Mouse (Mus musculus) G1E (cell line): Measurements from ENCODE around the gene Arhgef1.

Source experiments
- CTCF ChIP-seq: IDR thresholded peaks from 2 replicates; pipeline ENCODE4 v1.5.1; 2012; ENCODE audit warnings: low read depth, low read length, inconsistent platforms, mixed read lengths
- GATA1 ChIP-seq: IDR thresholded peaks from 2 replicates; pipeline ENCODE4 v1.6.1; 2012; ENCODE audit warnings: borderline replicate concordance, low read length, inconsistent platforms, mixed read lengths
- GATA2 ChIP-seq: IDR thresholded peaks from 2 replicates; pipeline ENCODE4 v1.6.1; 2012; ENCODE audit warnings: low read depth, low read length, inconsistent platforms, borderline replicate concordance
- POLR2AphosphoS5 ChIP-seq: IDR thresholded peaks from 2 replicates; pipeline ENCODE4 v1.6.1; 2012; ENCODE audit warnings: low read depth, low read length, inconsistent platforms; ENCODE audit not compliant: insufficient replicate concordance
- TAL1 ChIP-seq: conservative IDR thresholded peaks from 2 replicates; pipeline ENCODE4 v1.6.1; 2012; ENCODE audit warnings: low read depth, low read length, inconsistent platforms, mixed read lengths

DNA sequence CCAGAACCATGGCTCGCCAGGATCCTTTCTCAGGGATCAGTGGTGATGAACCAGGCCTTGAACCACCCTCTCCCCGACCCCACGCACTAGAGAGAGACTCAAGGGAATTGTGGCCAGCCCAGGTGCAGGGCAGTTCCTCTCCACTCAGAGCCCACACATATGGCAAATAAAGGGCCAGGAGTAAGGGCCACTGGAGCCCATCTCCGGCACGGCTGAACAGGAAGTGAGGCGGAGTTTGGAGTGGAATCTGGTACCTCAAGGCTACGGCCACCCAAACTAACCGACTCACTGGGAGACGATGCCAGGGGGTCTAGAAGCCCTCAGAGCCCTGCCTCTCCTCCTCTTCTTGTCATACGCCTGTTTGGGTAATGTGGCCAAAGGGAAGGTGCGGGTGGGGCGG lies 5.5 kb upstream of the Arhgef1 start, which contains the start of gene Cd79a:
- TF ChIP-seq CTCF (no peak), TAL1 (no peak), GATA1 (no peak), POLR2AphosphoS5 (no peak), GATA2 (no peak)
